Mouse (Mus musculus) kidney, adult 2 months (tissue): ENCODE results near the gene Ccdc88c. TPM values are rescaled to one million over a fixed set of nuclear protein-coding genes. Genes with fewer than 3 reads are reported as not detected.

Experiments used
- DNase-seq: peaks from one replicate; pipeline ENCODE4 v3.0.0; 2021
- H3K27ac ChIP-seq: fragments of 200-500 bp; 2 replicates; pipeline ENCODE4 v1.5.1; 2012; ENCODE audit warnings: low read depth, low read length, control low read depth, inconsistent platforms; ENCODE audit not compliant: insufficient read depth
- H3K27me3 ChIP-seq: fragments of 200-500 bp; replicated peaks from 2 replicates; pipeline ENCODE4 v1.6.1; 2012; ENCODE audit warnings: mild to moderate bottlenecking, moderate library complexity, low read length, inconsistent platforms; ENCODE audit not compliant: control insufficient read depth, insufficient read depth
- H3K36me3 ChIP-seq: fragments of 200-500 bp; 2 replicates; pipeline ENCODE4 v1.6.1; 2012; ENCODE audit warnings: mild to moderate bottlenecking, moderate library complexity, low read length, inconsistent platforms; ENCODE audit not compliant: control insufficient read depth, insufficient read depth
- H3K4me1 ChIP-seq: fragments of 200-500 bp; 2 replicates; pipeline ENCODE4 v1.6.1; 2011; ENCODE audit warnings: low read length; ENCODE audit not compliant: control insufficient read depth, insufficient read depth
- H3K4me3 ChIP-seq: fragments of 200-500 bp; 2 replicates; pipeline ENCODE4 v1.5.1; 2011; ENCODE audit warnings: mild to moderate bottlenecking, low read depth, low read length, control low read depth; ENCODE audit not compliant: insufficient read depth
- CTCF ChIP-seq: fragments of 200-500 bp; conservative IDR thresholded peaks from 2 replicates; pipeline ENCODE4 v1.5.1; 2011; ENCODE audit warnings: low read depth, mild to moderate bottlenecking, control low read depth, low read length, moderate library complexity, mixed read lengths; ENCODE audit not compliant: insufficient read depth, insufficient read length
- POLR2A ChIP-seq: fragments of 200-500 bp; IDR thresholded peaks from one replicate; pipeline ENCODE4 v1.6.1; 2011; ENCODE audit warnings: low read depth, low read length, control low read depth
- WGBS: fragments of 180-500 bp; shearing (Covaris S2); methylation state at CpG from one replicate; pipeline ENCODE4 v1.1.7; 2018; 5-methylcytosine and 5-hydroxymethylcytosine counted together
- polyA plus RNA-seq: library from polyadenylated mRNA; depleted of rRNA; stranded (reverse); fragments of >200 nt; gene quantifications from 2 replicates; pipeline ENCODE4 v1.2.3, GENCODE M21; 2012

Gene Ccdc88c
- polyA plus RNA-seq, 1 experiment: 6.6 TPM

DNA sequence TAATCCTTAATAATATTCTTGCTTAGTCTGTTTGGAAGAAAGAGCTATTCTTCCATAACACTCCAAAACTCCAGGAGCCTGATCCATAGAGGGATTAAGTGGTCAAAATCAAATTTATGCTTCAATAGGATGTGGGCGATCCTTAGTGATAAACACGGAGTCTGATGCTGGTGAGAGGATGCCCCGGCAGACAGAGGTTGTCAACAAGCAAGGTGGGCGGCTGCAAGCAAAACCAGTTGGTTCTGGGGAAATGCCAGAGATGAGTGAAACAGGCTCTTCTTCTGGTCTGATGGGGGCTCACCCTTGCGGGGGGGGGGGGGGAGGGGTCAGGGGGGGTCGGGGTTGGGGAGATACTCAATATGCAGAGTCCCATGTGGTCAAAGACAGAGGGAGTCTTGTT lies 152.9 kb downstream of the Ccdc88c start:
- no peak for DNase-seq
- no peaks in the 10 kb centered on the region for H3K27me3 ChIP-seq
- TF ChIP-seq POLR2A (no peak), CTCF (no peak)
- 77% methylated on average over 6 of the region's 6 CpGs for WGBS
- no peaks in the 10 kb centered on the region for H3K4me1 ChIP-seq
- no peak overlapping the region for H3K4me3 ChIP-seq
- H3K27ac ChIP-seq: no peak overlapping the region
- H3K36me3 ChIP-seq: no peaks in the 10 kb centered on the region

DNA sequence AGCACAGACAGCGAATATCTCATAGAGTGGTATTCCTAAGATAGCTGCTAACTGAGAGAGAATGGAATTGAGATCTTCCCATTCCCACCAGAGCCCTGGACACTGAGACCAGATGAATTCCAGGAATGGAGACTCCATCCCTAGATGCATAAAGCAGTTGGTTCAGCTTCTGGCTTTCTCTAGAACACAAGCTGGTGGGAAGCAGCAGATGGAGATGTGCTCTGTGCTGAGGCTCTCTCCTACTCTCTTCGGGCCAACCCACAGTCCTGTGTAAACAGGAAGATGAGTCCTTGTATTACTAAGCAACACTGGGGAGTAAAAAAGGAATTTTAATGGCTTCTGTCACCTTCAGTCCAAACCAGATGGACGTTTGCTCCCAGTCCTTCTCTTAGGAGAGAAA lies 153.3 kb downstream of the Ccdc88c start:
- H3K4me3 ChIP-seq: no peak overlapping the region
- H3K27ac ChIP-seq: no peak overlapping the region
- no peaks in the 10 kb centered on the region for H3K27me3 ChIP-seq
- DNase-seq: no peak
- H3K36me3 ChIP-seq: no peaks in the 10 kb centered on the region
- no peaks in the 10 kb centered on the region for H3K4me1 ChIP-seq
- TF ChIP-seq POLR2A (no peak), CTCF (no peak)
- WGBS: 52% methylated on average over 3 of the region's 3 CpGs

DNA sequence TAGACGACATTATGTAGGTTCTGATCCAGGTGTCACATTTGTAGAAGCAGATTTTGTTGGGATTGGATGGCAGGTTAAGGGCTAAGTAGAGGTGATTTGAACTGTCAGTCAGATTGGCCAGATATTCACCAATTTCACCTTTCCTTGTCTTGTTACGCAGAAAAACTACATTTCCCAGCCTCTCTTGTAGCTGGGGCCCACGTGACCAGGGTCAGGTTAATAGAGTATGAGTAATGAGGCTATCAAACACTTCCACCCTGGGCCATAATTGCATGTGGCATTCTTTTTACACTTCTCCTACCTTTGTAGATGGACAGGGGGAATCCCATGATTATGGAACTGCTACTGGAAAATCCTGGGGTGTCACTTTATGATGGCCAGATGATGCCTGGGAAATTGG lies 155.2 kb downstream of the Ccdc88c start:
- no peaks in the 10 kb centered on the region for H3K4me1 ChIP-seq
- no peak overlapping the region for H3K4me3 ChIP-seq
- no peak for TF ChIP-seq POLR2A
- TF ChIP-seq CTCF: no peak
- H3K27ac ChIP-seq: no peak overlapping the region
- H3K27me3 ChIP-seq: no peaks in the 10 kb centered on the region
- H3K36me3 ChIP-seq: no peaks in the 10 kb centered on the region
- DNase-seq: no peak
- 92% methylated on average over 3 of the region's 3 CpGs for WGBS

DNA sequence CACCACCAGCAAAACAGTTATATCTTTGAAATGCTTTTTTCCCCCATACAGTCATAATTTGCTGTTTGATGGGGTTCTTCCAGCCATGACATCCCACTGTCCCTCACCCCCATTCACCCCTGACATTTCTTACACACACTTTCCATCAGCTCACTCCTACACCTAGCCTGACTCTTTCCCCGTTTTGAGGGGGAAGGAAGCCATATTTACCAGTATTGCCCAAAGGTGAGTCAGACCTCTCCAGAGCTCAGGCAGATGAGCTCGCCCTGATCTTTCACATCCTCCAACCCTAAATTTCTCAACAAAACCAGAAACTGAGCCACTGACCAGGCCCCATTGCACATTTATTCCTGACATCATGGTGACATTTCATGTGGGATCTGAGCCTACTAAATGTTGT lies 157.0 kb downstream of the Ccdc88c start:
- TF ChIP-seq CTCF: no peak
- TF ChIP-seq POLR2A: no peak
- 91% methylated on average over 2 of the region's 2 CpGs for WGBS
- Histone ChIP-seq H3K4me1 (no peaks in the 10 kb centered on the region), H3K27ac (no peak overlapping the region), H3K4me3 (no peak overlapping the region), H3K36me3 (no peaks in the 10 kb centered on the region), H3K27me3 (no peaks in the 10 kb centered on the region)
- DNase-seq: no peak

DNA sequence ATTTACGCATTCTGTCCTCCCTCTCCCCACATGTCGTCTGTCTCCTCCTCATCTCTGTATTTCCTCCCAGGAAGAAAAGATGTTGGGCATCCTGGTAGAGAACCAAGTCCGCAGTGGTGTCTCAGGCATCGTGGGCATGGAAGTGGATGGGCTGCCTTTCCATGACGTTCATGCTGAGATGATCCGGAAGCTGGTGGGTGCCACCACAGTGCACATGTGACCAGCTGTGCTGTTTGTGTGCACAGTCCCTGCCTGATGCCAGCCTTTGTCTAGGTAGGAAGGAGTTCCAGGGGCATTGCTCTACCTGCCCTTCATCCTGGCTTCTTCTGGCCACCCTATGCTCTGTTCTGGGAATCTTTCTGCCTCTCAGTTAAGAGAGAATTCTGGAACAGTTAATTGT lies 157.6 kb downstream of the Ccdc88c start:
- no peak for DNase-seq
- H3K4me3 ChIP-seq: no peak overlapping the region
- no peaks in the 10 kb centered on the region for H3K4me1 ChIP-seq
- no peaks in the 10 kb centered on the region for H3K36me3 ChIP-seq
- 94% methylated on average over 6 of the region's 6 CpGs for WGBS
- no peaks in the 10 kb centered on the region for H3K27me3 ChIP-seq
- no peak overlapping the region for H3K27ac ChIP-seq
- no peak for TF ChIP-seq CTCF
- no peak for TF ChIP-seq POLR2A

DNA sequence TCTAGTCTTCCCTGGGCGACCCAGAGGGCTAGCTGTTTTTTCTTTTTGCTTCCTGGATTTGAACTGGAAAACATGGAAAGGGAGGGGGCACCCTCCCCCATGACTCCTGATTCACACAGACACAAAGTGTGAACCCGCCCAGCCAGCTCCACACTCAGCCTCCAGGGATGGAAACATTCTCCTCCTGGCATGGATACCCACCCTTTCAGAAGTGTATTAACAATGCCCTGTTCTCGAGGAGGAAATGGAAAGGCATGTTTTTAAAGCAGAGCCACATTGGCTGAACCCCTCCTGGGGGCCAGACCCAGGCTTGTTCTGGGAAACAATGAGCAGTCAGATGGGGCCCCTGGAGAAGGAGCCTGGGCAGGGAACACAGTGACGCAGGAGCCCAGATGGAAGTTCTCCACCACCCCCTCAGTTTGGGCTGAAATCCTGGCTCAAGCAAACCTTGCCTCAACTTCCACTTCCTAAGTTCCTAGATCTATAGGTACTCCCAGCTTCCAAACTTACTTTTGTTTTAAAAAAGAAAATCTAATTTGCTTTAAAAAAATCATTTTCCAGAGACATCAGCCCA lies 160.7 kb downstream of the Ccdc88c start:
- TF ChIP-seq CTCF: no peak
- no peak for TF ChIP-seq POLR2A
- DNase-seq: no peak
- H3K36me3 ChIP-seq: no peaks in the 10 kb centered on the region
- WGBS: 80% methylated on average over 4 of the region's 4 CpGs
- H3K27me3 ChIP-seq: no peaks in the 10 kb centered on the region
- no peak overlapping the region for H3K4me3 ChIP-seq
- peaks cover under 1% of the 10 kb centered on the region; the same call in 1 of the 2 replicates for H3K4me1 ChIP-seq
- H3K27ac ChIP-seq: no peak overlapping the region

DNA sequence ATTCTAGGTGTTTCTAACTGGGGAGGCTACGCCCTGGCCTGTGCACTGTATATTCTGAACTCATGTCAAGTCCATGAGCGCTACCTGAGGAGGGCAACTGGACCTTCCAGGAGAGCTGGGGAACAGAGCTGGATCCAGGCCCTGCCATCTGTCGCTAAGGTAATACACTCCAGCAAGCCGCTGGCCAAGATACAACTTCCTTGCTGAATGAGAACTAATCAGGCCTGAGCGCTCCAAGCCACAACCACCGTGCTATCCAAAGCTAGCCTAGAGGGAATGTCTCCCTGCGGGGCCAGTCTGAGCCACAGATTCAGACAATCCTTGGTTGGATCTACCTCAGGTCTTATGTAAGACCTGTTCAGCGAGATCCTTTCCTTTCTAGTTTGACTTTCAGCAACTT lies 161.8 kb downstream of the Ccdc88c start:
- Histone ChIP-seq H3K4me1 (peaks cover 4% of the 10 kb centered on the region; the same call in 1 of the 2 replicates), H3K27ac (no peak overlapping the region), H3K4me3 (no peak overlapping the region), H3K36me3 (no peaks in the 10 kb centered on the region), H3K27me3 (no peaks in the 10 kb centered on the region)
- WGBS: 93% methylated on average over 8 of the region's 8 CpGs
- DNase-seq: no peak
- TF ChIP-seq POLR2A: no peak

DNA sequence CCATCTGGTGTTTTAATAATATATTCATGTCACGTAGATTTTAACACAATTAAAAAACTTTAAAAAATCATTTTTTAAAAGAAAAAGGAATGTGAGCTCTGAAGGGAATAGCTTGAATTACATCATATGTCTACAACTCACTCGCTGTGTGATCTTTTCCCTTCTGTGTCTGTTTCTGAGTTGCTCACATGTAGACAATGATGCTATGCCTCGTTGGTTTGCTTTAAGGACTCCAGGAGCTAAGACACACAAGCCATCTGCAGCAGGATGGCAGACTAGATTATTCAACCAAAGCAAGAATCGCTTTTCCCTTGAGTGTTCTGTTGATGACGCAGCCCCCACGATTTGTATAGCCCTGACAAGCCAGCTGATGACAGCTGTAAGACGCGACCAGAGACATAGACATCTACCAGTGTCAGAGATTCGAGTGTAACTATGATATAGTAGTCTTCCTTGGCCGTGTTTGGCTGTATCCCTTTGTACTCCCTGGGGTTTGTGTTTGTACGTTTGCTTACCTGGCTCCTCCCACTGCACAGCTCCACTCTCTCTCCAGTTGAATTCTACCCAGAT lies 163.3 kb downstream of the Ccdc88c start:
- H3K27me3 ChIP-seq: no peaks in the 10 kb centered on the region
- WGBS: 59% methylated on average over 11 of the region's 11 CpGs
- TF ChIP-seq POLR2A (no peak), CTCF (no peak)

More for the DNA sequence above, 163.3 kb downstream of the Ccdc88c start:
- no peak overlapping the region for H3K4me3 ChIP-seq
- no peak for DNase-seq
- H3K27ac ChIP-seq: no peak overlapping the region
- H3K4me1 ChIP-seq: peaks cover 4% of the 10 kb centered on the region; the same call in 1 of the 2 replicates
- H3K36me3 ChIP-seq: no peaks in the 10 kb centered on the region
